Mouse (Mus musculus) layer of hippocampus, adult 8-10 months (tissue): ENCODE data around the gene Elmo2. TPM values are rescaled to one million over a fixed set of nuclear protein-coding genes. Genes with fewer than 3 reads are reported as not detected.

Experiments
- DNase-seq, 2 experiments: peaks; one replicate each; pipeline ENCODE4 v3.0.0; 2022; ENCODE audit warnings: low spot score in 2 of 2
- total RNA-seq, 4 experiments: library from RNA; stranded (reverse); gene quantifications; 2 replicates each; pipeline ENCODE4 v1.2.4; 2022

The Elmo2 gene
- total RNA-seq, 4 experiments from 2014 or later, result 154 to 173 (median 161) TPM

GRCm38 (mm10) chr2:165258321-165258720 lies 68.0 kb downstream of the Elmo2 start:
- no peak for DNase-seq

- DNase-seq, result no peak
Measured at GRCm38 (mm10) chr2:165257151-165257834, 69.0 kb downstream of the Elmo2 start.

GRCm38 (mm10) chr2:165256213-165256612 lies 70.1 kb downstream of the Elmo2 start:
- DNase-seq, result no peak

DNA sequence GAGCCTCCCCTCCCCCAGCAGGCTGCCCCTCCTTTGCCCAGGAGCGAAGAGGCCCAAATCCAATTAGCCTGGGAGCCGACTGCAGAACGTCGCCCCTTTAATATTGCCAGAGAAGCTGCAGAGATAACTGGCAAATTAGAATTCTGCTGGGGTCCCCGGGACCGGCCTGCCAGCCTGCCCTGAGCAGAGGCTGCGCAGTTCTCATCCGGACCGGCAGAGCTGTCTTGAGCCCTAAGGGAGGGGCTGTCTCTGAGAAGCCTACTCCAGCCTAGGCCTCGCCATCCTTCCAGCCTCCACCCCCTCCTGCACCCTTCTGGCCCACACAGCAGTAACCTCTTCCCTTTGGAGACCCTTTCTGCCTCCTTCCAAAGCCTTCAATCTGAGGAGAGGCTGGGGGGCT lies 72.4 kb downstream of the Elmo2 start:
- no peak for DNase-seq

DNA sequence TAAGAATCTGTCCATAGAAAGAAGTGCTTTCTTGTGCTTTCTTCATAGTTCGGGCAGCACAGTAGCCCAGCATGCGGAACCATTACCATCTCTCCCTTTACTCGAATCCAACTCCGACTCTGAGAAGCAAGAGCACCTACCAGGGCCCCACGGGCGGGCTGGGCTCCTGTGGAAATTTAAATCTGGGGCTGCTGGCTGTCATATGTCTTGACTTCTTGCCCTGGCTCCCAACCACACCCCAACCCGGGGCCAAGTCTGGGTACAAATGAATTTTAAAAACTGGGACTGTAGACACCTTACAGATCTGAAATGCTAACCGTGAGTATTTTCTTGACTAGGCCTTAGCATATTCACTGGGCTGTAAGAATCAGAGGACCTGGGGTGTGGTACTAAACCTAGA lies 73.0 kb downstream of the Elmo2 start:
- DNase-seq, result no peak

- no peak for DNase-seq
Measured at GRCm38 (mm10) chr2:165252801-165253200, 73.5 kb downstream of the Elmo2 start.

- no peak for DNase-seq
Measured at GRCm38 (mm10) chr2:165252381-165252780, 73.9 kb downstream of the Elmo2 start.

- no peak for DNase-seq
Measured at GRCm38 (mm10) chr2:165250903-165251302, 75.4 kb downstream of the Elmo2 start.

- no peak for DNase-seq
Measured at GRCm38 (mm10) chr2:165248967-165249366, 77.3 kb downstream of the Elmo2 start.

- no peak for DNase-seq
Measured at GRCm38 (mm10) chr2:165246349-165246748, 79.9 kb downstream of the Elmo2 start.

GRCm38 (mm10) chr2:165243122-165243720 lies 83.1 kb downstream of the Elmo2 start:
- no peak for DNase-seq

GRCm38 (mm10) chr2:165242575-165242974 lies 83.7 kb downstream of the Elmo2 start:
- no peak for DNase-seq

DNA sequence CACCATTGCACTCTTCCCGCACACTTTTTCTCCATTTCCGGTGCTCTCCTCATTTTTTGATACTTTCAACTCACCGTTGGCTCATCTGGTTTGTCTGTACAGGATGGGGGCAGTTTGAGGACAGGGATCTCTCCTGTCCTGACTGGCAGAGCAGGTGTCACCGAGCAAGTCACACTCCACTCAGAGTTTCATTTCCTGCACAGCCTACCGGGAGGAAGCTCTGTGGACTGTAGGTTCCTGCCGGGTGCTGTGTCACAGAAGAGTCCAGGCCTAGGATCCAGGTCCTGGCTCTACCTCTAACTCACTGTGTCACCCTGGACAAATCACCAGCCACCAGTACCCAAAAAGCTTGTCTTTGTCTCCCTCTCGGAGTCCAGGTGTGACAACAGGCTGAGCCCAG lies 84.5 kb downstream of the Elmo2 start:
- DNase-seq, result no peak

DNA sequence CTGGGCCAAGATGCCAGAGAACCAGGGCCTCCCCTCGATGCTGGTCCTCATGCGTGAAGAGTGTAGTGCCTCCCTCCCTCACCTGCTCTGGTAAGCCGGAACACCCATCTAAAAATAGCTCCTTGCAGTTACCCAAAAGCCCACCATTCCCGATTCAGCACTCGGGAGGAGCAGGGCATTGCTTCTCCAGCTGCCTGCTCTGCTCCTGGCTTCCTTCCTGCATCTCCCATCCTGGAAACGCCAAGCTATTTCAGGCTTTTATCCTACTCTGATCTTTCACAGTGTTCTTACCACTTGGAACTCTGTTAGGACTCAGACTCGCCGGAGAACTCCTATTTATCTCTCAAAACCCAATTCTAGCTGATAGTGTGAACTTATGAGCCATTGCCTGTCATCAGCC lies 85.9 kb downstream of the Elmo2 start:
- no peak for DNase-seq

DNA sequence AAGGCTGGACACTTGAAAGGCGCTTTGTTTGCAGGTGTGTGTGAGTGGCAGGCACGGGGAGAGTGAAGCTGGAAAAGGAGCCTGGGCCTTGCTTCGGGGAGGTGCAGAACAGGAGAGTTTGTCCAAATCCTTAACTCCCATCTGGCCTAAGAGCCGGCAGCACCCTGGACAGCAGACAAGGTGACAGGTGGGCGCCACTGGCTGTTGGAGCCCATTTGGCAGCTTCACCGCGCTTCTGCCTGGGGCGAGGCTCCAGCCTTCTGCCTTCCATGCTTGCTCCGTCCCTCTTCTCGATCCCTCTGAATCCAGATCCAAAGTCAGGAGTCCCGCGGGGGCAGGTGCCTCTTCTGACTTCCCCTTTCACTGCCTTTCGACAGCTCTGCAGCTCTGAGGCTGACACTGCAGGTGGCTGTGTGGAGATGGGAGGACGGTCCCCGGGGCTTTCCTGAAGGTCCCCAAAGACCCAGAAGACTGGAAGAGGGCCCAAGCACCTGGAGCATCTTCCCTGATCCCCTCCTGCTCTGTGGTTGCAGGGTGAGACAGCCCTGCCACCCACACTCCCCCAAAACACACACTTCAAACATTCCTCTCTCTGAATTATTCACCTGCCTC lies 86.6 kb downstream of the Elmo2 start:
- no peak for DNase-seq

DNA sequence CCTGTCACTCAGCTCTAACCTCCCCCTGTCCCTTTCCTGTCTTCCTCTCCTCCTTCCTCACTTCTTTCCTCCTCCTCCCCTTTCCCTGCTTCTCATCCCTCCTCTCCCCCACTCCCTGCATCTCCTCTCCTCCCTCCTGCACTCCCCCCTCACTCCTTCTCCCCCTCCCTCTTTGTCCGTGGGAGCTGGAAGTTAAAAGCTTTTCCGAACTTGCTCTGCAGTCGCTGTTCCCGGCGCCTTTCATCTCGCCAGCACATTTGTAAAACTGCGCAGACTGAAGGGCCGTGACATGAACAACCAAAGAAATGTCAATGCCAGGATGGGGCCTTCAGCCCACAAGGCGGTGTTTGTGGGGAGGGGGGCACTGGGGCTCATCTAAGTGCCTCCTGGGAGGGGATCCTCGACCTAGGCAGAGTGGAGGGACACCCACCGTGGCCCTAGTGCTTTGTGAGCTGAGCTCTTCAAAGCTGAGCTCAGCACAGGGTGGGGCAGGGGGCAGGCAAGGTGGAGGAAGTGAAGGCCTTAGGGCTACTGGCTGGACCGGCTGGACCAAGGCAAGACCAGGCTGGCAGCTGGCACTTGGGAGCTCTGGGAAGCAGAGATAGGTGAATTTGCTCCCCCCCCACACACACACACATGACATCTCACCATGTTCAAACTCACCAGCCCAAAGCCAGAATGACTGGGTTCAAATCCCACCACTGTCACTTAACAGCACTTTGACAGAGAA lies 87.7 kb downstream of the Elmo2 start:
- DNase-seq, result no peak

Other genes with a start within 250 kb of the Elmo2 start
- not detected for gene 1700025C18Rik, start 235.7 kb downstream of the Elmo2 start, total RNA-seq
- 10 to 100 TPM; 17.8 to 19.7 (median 18.2) TPM for gene Cdh22, start 91.6 kb downstream of the Elmo2 start, total RNA-seq
- 10 to 100 TPM; 79.3 to 98.3 (median 92.3) TPM for gene Slc35c2, start 38.6 kb downstream of the Elmo2 start, total RNA-seq
- under 1 TPM in 1 of 4 experiments, not detected in 3; 0.17 TPM for gene Zfp663, start 42.2 kb upstream of the Elmo2 start, total RNA-seq
- gene Zfp334, start 61.8 kb upstream of the Elmo2 start, total RNA-seq, result 10 to 100 TPM; 13.4 to 16.7 (median 15.1) TPM
- gene Ocstamp, start 73.9 kb upstream of the Elmo2 start, total RNA-seq, result under 1 TPM in 3 of 4 experiments, not detected in 1; 0.08 to 0.24 (median 0.09) TPM
- 10 to 100 TPM; 11.1 to 18.7 (median 13.8) TPM for gene Slc13a3, start 146.8 kb upstream of the Elmo2 start, total RNA-seq
- 10 to 100 TPM; 17.5 to 22.6 (median 20.5) TPM for gene Trp53rka, start 166.8 kb upstream of the Elmo2 start, total RNA-seq
- gene Slc2a10, start 177.3 kb upstream of the Elmo2 start, total RNA-seq, result 1 to 10 TPM; 1.2 to 2.0 (median 1.6) TPM